Mouse (Mus musculus): ENCODE measurements at regions not wholly inside any gene's neighbourhood (a gene's known extent, or its start where the extent isn't known, plus 50 kb on each side); places are given as distances from the start of the nearest gene placed in this dataset.

DNA sequence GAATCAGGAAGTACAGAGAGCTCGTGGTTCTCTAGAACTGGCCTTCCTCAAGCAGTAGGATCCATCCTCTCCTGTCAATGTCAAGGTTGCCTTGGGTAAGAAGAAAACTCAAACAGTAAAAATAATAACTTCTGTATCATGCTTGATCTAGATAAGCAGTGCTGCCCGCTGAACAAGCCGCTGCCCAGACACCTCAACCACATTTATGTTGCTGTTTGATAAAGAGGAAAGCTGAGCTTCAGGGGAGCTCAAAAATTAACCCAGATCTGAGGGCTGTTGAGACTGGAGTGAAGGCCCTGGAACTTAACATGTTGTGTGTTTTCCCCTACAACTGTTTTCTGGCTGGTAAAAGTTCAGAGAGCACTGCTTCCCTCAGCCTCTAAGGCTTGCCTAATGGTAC is 389.1 kb downstream of the Insc start:
- Histone ChIP-seq H3K4me3 (ENCODE audit: low read length) (no peak overlapping the region), H3K9ac (replicated peaks; ENCODE audit: low read length) (no peak overlapping the region), H3K4me2 (ENCODE audit: low read depth, low read length) (no peak overlapping the region), H3K9me3 (ENCODE audit: low read length) (no peaks in the 10 kb centered on the region), H3K4me1 (ENCODE audit: insufficient read depth, low read length) (0 out of 2 replicates have a peak, but pooled peaks cover 3% of the 10 kb centered on the region), H3K27ac (no peak overlapping the region), H3K36me3 (ENCODE audit: insufficient read depth, low read length) (no peaks in the 10 kb centered on the region), H3K27me3 (ENCODE audit: insufficient read depth, low read length) (no peaks in the 10 kb centered on the region)
- no peak for TF ChIP-seq CTCF (IDR thresholded peaks at IDR 0.05; ENCODE audit: low read depth)
- 87% methylated on average over 3 of the region's 3 CpGs for WGBS
- ATAC-seq, result no peak
- DNase-seq (ENCODE audit: low spot score), result no peak

DNA sequence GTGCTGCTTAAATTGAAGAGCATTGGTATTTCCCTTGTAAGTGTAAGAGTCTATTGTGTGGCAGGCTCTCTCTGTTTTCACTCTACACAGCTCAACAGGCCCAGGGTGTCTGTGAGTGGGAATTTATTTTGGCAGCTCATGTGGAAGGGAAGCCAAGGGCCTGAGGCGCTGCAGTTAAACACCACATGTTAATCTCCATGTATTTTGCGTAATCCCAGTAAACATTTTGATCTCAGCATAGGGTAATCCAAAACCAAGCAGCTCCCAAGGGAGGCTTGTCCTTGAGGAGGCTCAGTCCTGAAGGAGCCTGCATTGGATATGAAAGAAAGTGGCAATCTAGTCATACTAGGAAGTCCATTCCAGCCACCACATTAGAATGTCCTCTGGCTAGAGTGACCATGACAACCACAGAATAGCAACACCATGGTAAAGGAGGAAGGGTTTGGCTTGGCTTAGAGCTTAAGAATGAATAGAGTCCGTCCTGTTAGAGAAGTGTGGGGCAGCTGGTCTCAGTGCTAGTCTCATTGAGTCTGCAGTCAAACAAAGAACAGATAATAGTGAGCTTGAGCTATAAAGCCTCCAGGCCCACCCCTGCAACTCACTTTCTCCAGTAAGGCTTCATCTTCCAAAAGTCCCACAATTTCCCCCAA is 391.6 kb downstream of the Insc start:
- peak; percentile 81 for ATAC-seq
- Histone ChIP-seq H3K9ac (replicated peaks; ENCODE audit: low read length) (no peak overlapping the region), H3K4me2 (ENCODE audit: low read depth, low read length) (no peak overlapping the region), H3K36me3 (ENCODE audit: insufficient read depth, low read length) (no peaks in the 10 kb centered on the region), H3K27me3 (ENCODE audit: insufficient read depth, low read length) (no peaks in the 10 kb centered on the region), H3K4me3 (ENCODE audit: low read length) (no peak overlapping the region), H3K9me3 (ENCODE audit: low read length) (no peaks in the 10 kb centered on the region), H3K4me1 (ENCODE audit: insufficient read depth, low read length) (0 out of 2 replicates have a peak, but pooled peaks cover 3% of the 10 kb centered on the region), H3K27ac (peak overlapping the region; percentile 12; the same call in 1 of the 2 replicates)
- 48% methylated on average over 3 of the region's 3 CpGs for WGBS
- TF ChIP-seq CTCF (IDR thresholded peaks at IDR 0.05; ENCODE audit: low read depth), result no peak
- peak; percentile 49 for DNase-seq (ENCODE audit: low spot score)

GRCm38 (mm10) chr7:115140286-115140685 is 396.8 kb downstream of the Insc start:
- WGBS, result 22% methylated on average over 3 of the region's 3 CpGs
- Histone ChIP-seq H3K27ac (no peak overlapping the region), H3K9ac (replicated peaks; ENCODE audit: low read length) (no peak overlapping the region), H3K27me3 (ENCODE audit: insufficient read depth, low read length) (no peaks in the 10 kb centered on the region), H3K9me3 (ENCODE audit: low read length) (no peaks in the 10 kb centered on the region), H3K4me2 (ENCODE audit: low read depth, low read length) (no peak overlapping the region), H3K4me3 (ENCODE audit: low read length) (no peak overlapping the region), H3K4me1 (ENCODE audit: insufficient read depth, low read length) (no peaks in the 10 kb centered on the region), H3K36me3 (ENCODE audit: insufficient read depth, low read length) (no peaks in the 10 kb centered on the region)
- peak; percentile 81 for DNase-seq (ENCODE audit: low spot score)
- TF ChIP-seq CTCF (IDR thresholded peaks at IDR 0.05; ENCODE audit: low read depth), result no peak
- ATAC-seq, result peak; percentile 87

GRCm38 (mm10) chr7:115142163-115142562 is 398.7 kb downstream of the Insc start:
- DNase-seq (ENCODE audit: low spot score), result peak; percentile 20
- WGBS, result 41% methylated on average over 2 of the region's 2 CpGs
- H3K27me3 ChIP-seq (ENCODE audit: insufficient read depth, low read length), result no peaks in the 10 kb centered on the region

GRCm38 (mm10) chr7:115144947-115145346 is 401.5 kb downstream of the Insc start:
- Histone ChIP-seq H3K4me3 (ENCODE audit: low read length) (no peak overlapping the region), H3K9me3 (ENCODE audit: low read length) (no peaks in the 10 kb centered on the region), H3K36me3 (ENCODE audit: insufficient read depth, low read length) (no peaks in the 10 kb centered on the region), H3K4me1 (ENCODE audit: insufficient read depth, low read length) (no peaks in the 10 kb centered on the region), H3K4me2 (ENCODE audit: low read depth, low read length) (no peak overlapping the region), H3K27me3 (ENCODE audit: insufficient read depth, low read length) (no peaks in the 10 kb centered on the region), H3K9ac (replicated peaks; ENCODE audit: low read length) (no peak overlapping the region), H3K27ac (no peak overlapping the region)
- WGBS, result 56% methylated on average over 2 of the region's 2 CpGs
- no peak for DNase-seq (ENCODE audit: low spot score)
- TF ChIP-seq CTCF (IDR thresholded peaks at IDR 0.05; ENCODE audit: low read depth), result no peak
- no peak for ATAC-seq

More at GRCm38 (mm10) chr7:115142163-115142562, 398.7 kb downstream of the Insc start:
- H3K9me3 ChIP-seq (ENCODE audit: low read length), result no peaks in the 10 kb centered on the region
- H3K4me1 ChIP-seq (ENCODE audit: insufficient read depth, low read length), result no peaks in the 10 kb centered on the region
- no peak overlapping the region for H3K9ac ChIP-seq (replicated peaks; ENCODE audit: low read length)
- no peak overlapping the region for H3K27ac ChIP-seq
- 0 out of 2 replicates have a peak, but pooled peaks have one; percentile 43 for ATAC-seq
- no peak overlapping the region for H3K4me2 ChIP-seq (ENCODE audit: low read depth, low read length)
- no peaks in the 10 kb centered on the region for H3K36me3 ChIP-seq (ENCODE audit: insufficient read depth, low read length)
- TF ChIP-seq CTCF (IDR thresholded peaks at IDR 0.05; ENCODE audit: low read depth), result no peak
- H3K4me3 ChIP-seq (ENCODE audit: low read length), result no peak overlapping the region

GRCm38 (mm10) chr7:115147352-115147977 is 404.0 kb downstream of the Insc start:
- DNase-seq (ENCODE audit: low spot score) (no peak), ATAC-seq (no peak)
- Histone ChIP-seq H3K27ac (no peak overlapping the region), H3K4me1 (ENCODE audit: insufficient read depth, low read length) (no peaks in the 10 kb centered on the region), H3K36me3 (ENCODE audit: insufficient read depth, low read length) (no peaks in the 10 kb centered on the region), H3K9me3 (ENCODE audit: low read length) (no peaks in the 10 kb centered on the region), H3K9ac (replicated peaks; ENCODE audit: low read length) (no peak overlapping the region), H3K27me3 (ENCODE audit: insufficient read depth, low read length) (no peaks in the 10 kb centered on the region), H3K4me2 (ENCODE audit: low read depth, low read length) (no peak overlapping the region), H3K4me3 (ENCODE audit: low read length) (no peak overlapping the region)
- 59% methylated on average over 5 of the region's 5 CpGs for WGBS
- TF ChIP-seq CTCF (IDR thresholded peaks at IDR 0.05; ENCODE audit: low read depth), result no peak

DNA sequence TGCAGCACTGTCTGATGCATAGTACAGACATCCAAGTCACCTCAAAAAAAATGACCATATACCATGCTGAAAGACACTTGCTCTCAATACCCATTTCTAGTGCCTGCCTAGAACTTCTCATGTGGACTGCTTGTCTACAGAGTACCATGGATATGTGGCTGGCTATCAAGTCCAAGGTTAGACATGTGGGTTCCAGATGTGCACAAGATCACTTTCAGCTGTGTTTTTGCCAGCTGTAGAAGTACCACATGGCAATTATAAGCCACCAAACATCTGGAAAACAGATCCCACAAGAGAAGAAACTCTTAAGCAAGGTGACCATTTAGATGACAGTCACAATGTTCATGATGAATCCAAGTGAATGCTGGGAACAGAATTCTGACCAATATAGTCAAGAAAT is 409.8 kb downstream of the Insc start:
- no peaks in the 10 kb centered on the region for H3K36me3 ChIP-seq (ENCODE audit: insufficient read depth, low read length)
- H3K9me3 ChIP-seq (ENCODE audit: low read length), result no peaks in the 10 kb centered on the region
- DNase-seq (ENCODE audit: low spot score) (no peak), ATAC-seq (no peak)
- no peak overlapping the region for H3K9ac ChIP-seq (replicated peaks; ENCODE audit: low read length)
- no peak overlapping the region for H3K27ac ChIP-seq
- no peaks in the 10 kb centered on the region for H3K27me3 ChIP-seq (ENCODE audit: insufficient read depth, low read length)
- TF ChIP-seq CTCF (IDR thresholded peaks at IDR 0.05; ENCODE audit: low read depth), result no peak
- no peak overlapping the region for H3K4me3 ChIP-seq (ENCODE audit: low read length)
- H3K4me1 ChIP-seq (ENCODE audit: insufficient read depth, low read length), result no peaks in the 10 kb centered on the region
- no peak overlapping the region for H3K4me2 ChIP-seq (ENCODE audit: low read depth, low read length)

Measured in hindbrain, postnatal 0 days (tissue).